Mouse (Mus musculus) lung, embryonic 14.5 days (tissue): ENCODE measurements around the gene Apob. TPM values are rescaled to one million over a fixed set of nuclear protein-coding genes. Genes with fewer than 3 reads are reported as not detected.

Source experiments
- ATAC-seq: fragments of 200-750 bp; cut with Nextera tagmentation; 2 replicates; pipeline ENCODE4 v1.8.0; 2017; ENCODE audit warnings: mild to moderate bottlenecking, moderate TSS enrichment, moderate library complexity; ENCODE audit not compliant: insufficient read depth
- DNase-seq: peaks from one replicate; pipeline ENCODE4 v3.0.0-alpha.2; 2015
- H3K27ac ChIP-seq: fragments of 300-500 bp; sonication (generic); 2 replicates; pipeline ENCODE4 v1.5.1; 2014; ENCODE audit warnings: low read depth, mild to moderate bottlenecking, moderate library complexity
- H3K27me3 ChIP-seq: fragments of 300-500 bp; sonication (generic); 2 replicates; pipeline ENCODE4 v1.6.1; 2014; ENCODE audit warnings: low read length, control low read depth; ENCODE audit not compliant: insufficient read depth
- H3K36me3 ChIP-seq: fragments of 300-500 bp; sonication (generic); 2 replicates; pipeline ENCODE4 v1.6.1; 2014; ENCODE audit warnings: control low read depth; ENCODE audit not compliant: insufficient read depth
- H3K4me1 ChIP-seq: fragments of 300-500 bp; sonication (generic); 2 replicates; pipeline ENCODE4 v1.6.1; 2014; ENCODE audit warnings: antibody characterized with exemption, control low read depth; ENCODE audit not compliant: insufficient read depth
- H3K4me2 ChIP-seq: fragments of 300-500 bp; sonication (generic); 2 replicates; pipeline ENCODE4 v1.6.1; 2014; ENCODE audit warnings: mild to moderate bottlenecking
- H3K4me3 ChIP-seq: fragments of 300-500 bp; sonication (generic); 2 replicates; pipeline ENCODE4 v1.5.1; 2014; ENCODE audit warnings: low read depth, low read length
- H3K9ac ChIP-seq: fragments of 300-500 bp; sonication (generic); 2 replicates; pipeline ENCODE4 v1.6.1; 2014
- H3K9me3 ChIP-seq: fragments of 300-500 bp; sonication (generic); 2 replicates; pipeline ENCODE4 v1.6.1; 2016; ENCODE audit warnings: low read depth, low read length, control low read depth
- CTCF ChIP-seq: IDR thresholded peaks from 2 replicates; pipeline ENCODE4 v1.5.1; 2016; ENCODE audit warnings: antibody characterized with exemption, low read depth
- WGBS: fragments of 180-500 bp; shearing (Covaris S2); extraction: QIAGEN DNeasy Blood & Tissue Kit; methylation state at CpG from one replicate; pipeline ENCODE4 v1.1.7; 2014; 5-methylcytosine and 5-hydroxymethylcytosine counted together
- polyA plus RNA-seq: library from polyadenylated mRNA; unstranded; fragments of >200 nt; fragmentation: Nextera tagmentation; extraction: Ambion mirVana; gene quantifications from 2 replicates; pipeline ENCODE4 v1.2.1, GENCODE M21; 2014

The Apob gene
- polyA plus RNA-seq, 1 experiment from 2014 or later: 0.08 TPM

DNA sequence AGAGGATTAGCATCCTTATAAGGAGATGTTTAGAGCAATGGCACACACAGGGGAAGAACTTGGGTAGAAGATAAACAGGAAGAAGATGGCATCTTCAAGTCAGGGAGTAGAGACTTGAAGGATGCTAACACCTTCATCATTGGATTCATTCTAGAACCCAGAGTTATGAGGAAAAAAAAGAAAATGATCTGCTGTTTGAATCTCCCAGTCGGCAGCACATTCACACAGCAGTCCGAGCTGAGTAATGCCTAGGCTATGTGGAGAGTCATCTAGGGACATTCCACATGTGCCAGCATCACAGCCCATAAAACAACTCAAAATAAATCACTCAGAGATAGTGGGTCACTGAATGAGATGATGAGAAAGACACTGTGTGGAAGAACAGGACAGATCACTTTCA, 10.2 kb upstream of the Apob start:
- no peak overlapping the region for H3K4me3 ChIP-seq
- H3K27ac ChIP-seq: no peak overlapping the region
- H3K36me3 ChIP-seq: no peaks in the 10 kb centered on the region
- no peaks in the 10 kb centered on the region for H3K27me3 ChIP-seq
- DNase-seq: no peak
- no peaks in the 10 kb centered on the region for H3K9me3 ChIP-seq
- H3K4me2 ChIP-seq: no peak overlapping the region
- WGBS: 66% methylated on average over 2 of the region's 2 CpGs
- H3K9ac ChIP-seq: no peak overlapping the region
- no peak for TF ChIP-seq CTCF
- no peaks in the 10 kb centered on the region for H3K4me1 ChIP-seq
- ATAC-seq: no peak

DNA sequence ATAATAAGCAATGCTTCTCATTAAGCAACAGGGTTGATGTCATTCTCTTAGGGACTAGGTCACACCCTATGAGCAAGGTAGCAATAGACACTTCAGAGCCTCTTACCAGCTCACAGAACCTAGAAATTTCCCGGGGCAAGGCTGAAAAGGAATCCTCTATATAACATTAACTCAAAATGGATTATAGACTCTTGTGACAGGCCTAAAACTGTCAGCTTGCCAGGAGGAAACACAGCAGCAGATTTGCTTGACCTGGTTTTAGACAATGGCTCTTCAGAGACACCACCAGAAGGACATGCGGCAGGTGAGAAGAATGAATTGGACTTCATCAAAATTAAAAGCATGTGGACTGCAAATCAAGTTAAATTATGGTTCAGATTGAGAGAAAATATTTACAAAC, 7.1 kb upstream of the Apob start:
- DNase-seq: no peak
- no peak for TF ChIP-seq CTCF
- no peaks in the 10 kb centered on the region for H3K9me3 ChIP-seq
- H3K27ac ChIP-seq: no peak overlapping the region
- no peak overlapping the region for H3K4me3 ChIP-seq
- no peaks in the 10 kb centered on the region for H3K27me3 ChIP-seq
- ATAC-seq: no peak
- no peaks in the 10 kb centered on the region for H3K4me1 ChIP-seq
- H3K36me3 ChIP-seq: no peaks in the 10 kb centered on the region
- H3K4me2 ChIP-seq: no peak overlapping the region
- no peak overlapping the region for H3K9ac ChIP-seq
- WGBS: 68% methylated on average over 2 of the region's 2 CpGs

DNA sequence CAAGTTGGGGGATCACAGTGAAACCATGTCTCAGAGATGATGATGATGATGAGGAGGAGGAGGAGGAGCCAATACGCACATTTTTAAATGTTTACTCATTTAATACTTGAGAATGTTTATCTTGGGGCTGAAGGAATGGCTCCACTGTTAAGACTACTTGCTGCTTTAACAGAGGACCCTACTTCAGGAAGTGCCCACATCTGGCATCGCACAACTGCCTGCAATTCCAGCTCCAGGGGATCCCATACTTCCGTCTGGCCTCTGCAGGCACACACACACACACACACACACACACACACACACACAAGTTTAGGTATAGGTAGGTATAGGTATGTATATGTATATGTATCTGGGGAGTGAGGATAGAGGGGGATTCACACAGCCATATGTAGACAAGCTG, 6.6 kb upstream of the Apob start:
- Histone ChIP-seq H3K4me1 (no peaks in the 10 kb centered on the region), H3K27ac (no peak overlapping the region), H3K9ac (no peak overlapping the region), H3K4me3 (no peak overlapping the region), H3K36me3 (no peaks in the 10 kb centered on the region), H3K9me3 (no peaks in the 10 kb centered on the region), H3K4me2 (no peak overlapping the region), H3K27me3 (no peaks in the 10 kb centered on the region)
- ATAC-seq (no peak), DNase-seq (no peak)
- WGBS: 49% methylated on average over 3 of the region's 3 CpGs
- TF ChIP-seq CTCF: no peak

DNA sequence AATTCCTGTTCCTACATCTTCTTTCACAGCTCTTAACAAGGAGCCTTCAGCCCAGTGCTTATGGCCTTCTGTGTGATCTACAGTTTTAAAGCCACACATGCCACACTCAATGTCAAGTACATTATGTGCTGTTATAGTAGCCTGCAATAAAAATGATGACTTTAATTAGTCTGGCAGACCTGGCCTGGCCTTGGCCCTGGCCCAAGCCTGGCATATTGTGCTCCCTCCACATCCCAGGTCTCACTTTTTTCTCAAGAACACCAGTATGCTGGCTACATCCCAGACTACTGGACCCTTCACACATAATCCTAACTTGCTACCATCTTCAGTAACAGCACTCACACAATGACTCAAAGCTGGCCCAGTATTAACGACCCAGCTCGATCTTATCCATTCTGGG, 5.7 kb upstream of the Apob start:
- no peaks in the 10 kb centered on the region for H3K27me3 ChIP-seq
- no peak overlapping the region for H3K4me2 ChIP-seq
- H3K36me3 ChIP-seq: no peaks in the 10 kb centered on the region
- no peaks in the 10 kb centered on the region for H3K4me1 ChIP-seq
- H3K9ac ChIP-seq: no peak overlapping the region
- no peak for DNase-seq
- WGBS: 88% methylated on average over 2 of the region's 2 CpGs
- H3K4me3 ChIP-seq: no peak overlapping the region
- no peak for TF ChIP-seq CTCF
- ATAC-seq: no peak
- no peaks in the 10 kb centered on the region for H3K9me3 ChIP-seq
- no peak overlapping the region for H3K27ac ChIP-seq

DNA sequence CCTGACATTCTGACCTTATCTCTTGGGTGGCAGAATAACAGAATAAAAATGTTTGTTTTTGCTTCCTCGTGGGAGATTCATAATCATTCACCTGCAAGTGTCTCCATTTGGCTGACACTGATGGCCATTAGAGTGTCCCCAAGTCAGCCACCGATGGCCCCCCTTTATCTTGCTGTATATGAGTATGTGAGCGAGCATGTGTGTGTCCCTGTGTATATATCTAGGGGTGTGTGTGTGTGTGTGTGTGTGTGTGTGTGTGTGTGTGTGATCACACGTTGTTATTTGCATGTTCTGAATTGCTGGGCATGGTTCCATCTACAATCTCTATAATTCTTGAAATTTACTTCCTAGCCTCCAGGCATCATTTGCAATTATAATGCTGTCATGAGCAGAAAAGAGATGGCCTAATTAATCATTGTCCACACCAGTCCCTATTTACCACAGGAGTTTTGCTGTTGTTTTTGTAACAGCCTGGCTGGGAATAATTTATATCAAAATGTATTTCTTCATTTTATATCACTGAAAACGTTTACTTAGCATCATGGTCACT, 3.6 kb upstream of the Apob start:
- no peaks in the 10 kb centered on the region for H3K4me1 ChIP-seq
- no peak overlapping the region for H3K4me3 ChIP-seq
- no peak overlapping the region for H3K4me2 ChIP-seq
- no peak overlapping the region for H3K27ac ChIP-seq
- DNase-seq (no peak), ATAC-seq (no peak)
- no peaks in the 10 kb centered on the region for H3K9me3 ChIP-seq
- no peaks in the 10 kb centered on the region for H3K27me3 ChIP-seq
- WGBS: 39% methylated on average over 5 of the region's 5 CpGs
- no peak overlapping the region for H3K9ac ChIP-seq
- TF ChIP-seq CTCF: no peak
- no peaks in the 10 kb centered on the region for H3K36me3 ChIP-seq

DNA sequence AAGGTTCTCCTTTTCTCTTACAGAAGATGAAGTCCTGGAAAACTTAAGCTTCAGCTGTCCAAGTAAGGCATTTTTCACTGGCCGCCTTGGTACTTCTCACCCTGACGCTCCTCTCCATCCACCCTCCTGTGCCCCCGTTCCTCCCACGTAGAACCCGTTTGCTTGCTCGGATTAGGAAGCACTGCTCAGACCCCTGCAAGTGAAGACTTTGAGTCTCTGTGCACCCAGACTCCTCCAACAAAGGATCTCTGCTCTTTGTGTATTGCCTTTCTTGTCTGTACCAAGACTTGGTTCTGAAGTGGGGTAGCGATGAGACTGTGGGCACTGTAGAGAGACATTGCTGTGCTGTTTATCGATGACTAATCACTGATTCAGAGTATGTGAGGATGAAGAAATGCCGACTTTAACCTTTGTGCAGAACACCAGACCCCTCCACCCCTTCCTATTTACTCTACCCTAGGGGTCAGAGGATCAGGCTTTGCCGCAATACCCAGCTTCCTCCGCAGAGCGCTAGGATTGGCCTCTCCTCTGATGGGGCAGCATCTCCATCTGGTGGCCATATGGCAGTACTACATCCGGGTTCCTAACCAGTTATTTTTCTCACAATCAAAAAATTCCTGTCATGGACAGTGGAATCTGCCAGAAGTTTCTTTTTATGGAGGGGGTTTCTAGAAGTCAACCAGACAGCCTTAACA, 889 bp downstream of the Apob start:
- peak; percentile 86 for ATAC-seq
- peak overlapping the region; percentile 4; the same call in 1 of the 2 replicates for H3K4me2 ChIP-seq

DNA sequence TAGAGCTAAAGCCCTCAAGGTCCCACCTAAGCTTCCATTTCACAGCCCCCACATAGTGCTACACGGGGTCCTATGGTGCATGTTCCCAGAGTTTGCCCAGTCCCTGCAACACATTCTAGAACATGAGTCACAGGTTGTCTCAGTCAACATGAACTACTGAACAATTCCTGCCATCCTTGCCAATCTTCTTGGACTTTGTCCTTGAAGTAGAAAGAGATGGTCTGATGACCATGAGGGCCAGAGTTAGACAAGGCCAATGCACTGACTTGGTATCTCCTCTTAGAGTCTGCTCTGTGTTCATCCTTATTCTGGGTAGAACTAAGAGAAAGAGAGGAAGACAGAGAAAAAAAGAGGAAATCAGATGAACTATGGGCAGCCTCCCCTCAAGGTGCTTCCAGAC, 7.0 kb downstream of the Apob start:
- no peaks in the 10 kb centered on the region for H3K4me1 ChIP-seq
- ATAC-seq (no peak), DNase-seq (no peak)
- no peaks in the 10 kb centered on the region for H3K9me3 ChIP-seq
- H3K4me3 ChIP-seq: no peak overlapping the region
- no peak overlapping the region for H3K4me2 ChIP-seq
- no peaks in the 10 kb centered on the region for H3K27me3 ChIP-seq
- WGBS: 79% methylated on average over 1 of the region's 1 CpGs
- H3K9ac ChIP-seq: no peak overlapping the region
- H3K27ac ChIP-seq: no peak overlapping the region
- no peaks in the 10 kb centered on the region for H3K36me3 ChIP-seq
- TF ChIP-seq CTCF: no peak

More for the DNA sequence above, 889 bp downstream of the Apob start:
- H3K4me1 ChIP-seq: no peaks in the 10 kb centered on the region
- H3K4me3 ChIP-seq: no peak overlapping the region
- peak; percentile 90 for DNase-seq
- H3K27ac ChIP-seq: no peak overlapping the region
- H3K9ac ChIP-seq: no peak overlapping the region
- 41% methylated on average over 13 of the region's 13 CpGs for WGBS
- H3K9me3 ChIP-seq: no peaks in the 10 kb centered on the region
- TF ChIP-seq CTCF: peak; percentile 96
- no peaks in the 10 kb centered on the region for H3K27me3 ChIP-seq
- no peaks in the 10 kb centered on the region for H3K36me3 ChIP-seq

DNA sequence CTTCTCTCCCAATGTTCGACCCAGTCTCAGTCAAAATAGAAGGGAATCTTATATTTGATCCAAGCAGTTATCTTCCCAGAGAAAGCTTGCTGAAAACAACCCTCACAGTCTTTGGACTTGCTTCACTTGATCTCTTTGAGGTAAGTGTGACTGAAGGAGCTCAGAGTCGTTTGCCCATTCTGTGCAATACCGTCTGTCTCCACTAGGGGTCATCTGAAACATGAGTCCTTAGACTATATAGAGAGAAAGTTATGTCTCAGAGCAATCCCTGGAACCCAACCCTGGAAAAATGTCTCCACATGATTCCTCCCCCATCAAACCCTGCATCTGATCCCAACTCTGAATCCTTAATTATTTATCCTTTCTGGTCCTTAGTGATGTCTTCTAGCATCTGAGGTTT, 13.4 kb downstream of the Apob start:
- 9% methylated on average over 3 of the region's 3 CpGs for WGBS
- no peaks in the 10 kb centered on the region for H3K4me1 ChIP-seq
- peak; percentile 73; the same call in 1 of the 2 replicates for ATAC-seq
- peak; percentile 92 for DNase-seq
- no peaks in the 10 kb centered on the region for H3K9me3 ChIP-seq
- H3K4me3 ChIP-seq: no peak overlapping the region
- no peak overlapping the region for H3K9ac ChIP-seq
- TF ChIP-seq CTCF: peak; percentile 86
- no peaks in the 10 kb centered on the region for H3K36me3 ChIP-seq
- H3K4me2 ChIP-seq: no peak overlapping the region
- H3K27ac ChIP-seq: no peak overlapping the region
- no peaks in the 10 kb centered on the region for H3K27me3 ChIP-seq
